Mouse (Mus musculus): Measurements from ENCODE around the gene Tenm3. TPM values are rescaled to one million over a fixed set of nuclear protein-coding genes. Genes with fewer than 3 reads are reported as not detected.

Gene Tenm3
- total RNA-seq, 4 experiments from 2014 or later = 10.5 to 12.2 (median 11.8) TPM

DNA sequence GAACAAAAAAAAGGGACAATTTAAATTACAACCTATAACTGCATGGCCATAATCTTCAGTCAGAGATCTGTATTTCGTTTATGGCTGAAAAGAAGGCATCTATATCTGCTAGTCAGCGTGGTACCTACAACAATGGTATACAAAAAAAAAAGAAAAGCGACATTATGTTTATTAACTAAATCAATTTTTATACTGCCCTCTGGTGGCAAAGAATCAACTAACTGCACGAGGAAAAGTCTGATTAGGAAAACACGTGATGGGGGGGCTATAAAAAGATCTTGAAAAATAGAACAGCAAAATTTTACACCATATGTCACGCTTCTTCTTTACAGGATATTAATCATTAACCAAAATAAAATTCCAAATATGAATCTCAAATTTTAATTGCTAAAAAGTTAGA lies 316.3 kb downstream of the Tenm3 start:
- no peak for DNase-seq (ENCODE audit: low spot score in 2 of 2)

DNA sequence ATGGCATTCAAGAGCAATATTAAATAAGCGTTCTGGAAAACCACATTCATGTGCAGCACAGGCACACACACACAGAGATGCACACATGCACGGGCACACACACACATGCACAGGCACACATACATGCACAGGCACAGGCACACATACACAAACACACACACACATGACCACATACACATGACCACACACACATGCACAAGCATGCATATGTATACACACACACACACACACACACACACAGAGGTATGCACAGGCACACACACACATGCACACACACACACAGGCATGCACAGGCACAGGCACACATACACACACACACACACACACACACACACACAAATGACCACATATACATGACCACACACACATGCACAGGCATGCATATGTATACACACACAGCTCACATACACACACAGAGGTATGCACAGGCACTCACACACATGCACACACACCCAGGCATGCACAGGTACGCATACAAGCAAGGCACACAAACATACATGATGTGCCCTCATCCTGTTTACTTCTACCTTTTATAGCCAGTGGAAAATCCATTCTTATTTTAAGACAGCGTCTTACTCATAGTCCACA lies 321.1 kb downstream of the Tenm3 start:
- no peak for DNase-seq (ENCODE audit: low spot score in 2 of 2)

DNA sequence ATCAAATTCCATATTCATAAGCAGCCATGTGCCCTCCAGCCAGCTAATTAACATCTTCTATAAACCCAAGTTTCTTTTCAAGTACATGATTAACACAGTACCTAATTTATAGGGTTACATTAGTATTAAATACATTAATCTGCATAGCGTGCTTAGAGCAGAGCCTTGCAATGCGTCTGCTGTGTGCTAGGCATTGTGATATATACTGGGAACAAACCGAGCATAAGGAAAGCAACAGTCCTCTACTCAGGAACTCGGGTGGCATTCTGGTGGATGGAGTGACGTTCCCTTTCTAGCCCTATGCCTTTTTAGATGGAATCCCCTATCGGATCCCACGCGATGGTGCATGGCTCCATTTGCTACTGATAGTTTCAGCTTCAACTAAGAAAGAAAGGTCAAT lies 321.7 kb downstream of the Tenm3 start:
- no peak for DNase-seq (ENCODE audit: low spot score in 2 of 2)

DNA sequence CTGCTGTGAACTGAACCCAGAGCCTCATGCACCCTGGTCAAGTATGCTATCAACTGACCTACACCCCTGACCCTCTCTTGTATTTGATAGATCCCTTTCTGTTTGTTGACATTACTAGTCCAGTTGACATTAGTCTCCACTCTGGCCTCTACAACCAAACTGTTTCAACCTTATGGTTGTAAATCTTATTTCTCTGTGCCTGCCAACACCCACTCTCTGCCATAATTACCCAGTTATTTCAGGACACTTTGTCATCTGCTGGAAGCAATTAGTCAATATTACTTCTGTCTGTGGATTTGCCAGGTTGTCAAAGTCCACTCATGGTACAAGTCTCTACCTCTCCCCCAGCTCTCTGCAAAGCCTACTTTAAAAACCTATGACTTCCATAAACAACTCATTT lies 326.3 kb downstream of the Tenm3 start:
- DNase-seq (ENCODE audit: low spot score in 2 of 2) = no peak

DNA sequence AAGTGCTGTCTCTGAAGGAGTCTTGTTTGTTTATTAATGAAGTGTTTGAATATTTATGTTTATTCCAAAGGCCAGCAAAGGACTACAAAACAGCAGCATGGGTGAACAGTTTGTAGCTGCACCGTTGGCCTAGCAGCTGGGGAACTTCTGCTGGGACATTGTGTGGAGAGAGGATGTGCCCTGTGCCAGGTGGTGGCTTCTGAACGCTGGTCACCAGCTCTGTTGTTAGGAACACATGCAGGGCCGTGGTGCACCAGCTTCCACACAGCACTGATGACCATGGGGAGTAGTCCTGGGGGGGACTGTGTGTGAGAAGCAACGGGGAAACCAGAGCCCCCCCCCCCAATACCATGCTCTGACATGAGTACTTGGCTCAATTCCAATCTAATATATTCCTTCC lies 329.5 kb downstream of the Tenm3 start:
- no peak for DNase-seq (ENCODE audit: low spot score in 2 of 2)

DNA sequence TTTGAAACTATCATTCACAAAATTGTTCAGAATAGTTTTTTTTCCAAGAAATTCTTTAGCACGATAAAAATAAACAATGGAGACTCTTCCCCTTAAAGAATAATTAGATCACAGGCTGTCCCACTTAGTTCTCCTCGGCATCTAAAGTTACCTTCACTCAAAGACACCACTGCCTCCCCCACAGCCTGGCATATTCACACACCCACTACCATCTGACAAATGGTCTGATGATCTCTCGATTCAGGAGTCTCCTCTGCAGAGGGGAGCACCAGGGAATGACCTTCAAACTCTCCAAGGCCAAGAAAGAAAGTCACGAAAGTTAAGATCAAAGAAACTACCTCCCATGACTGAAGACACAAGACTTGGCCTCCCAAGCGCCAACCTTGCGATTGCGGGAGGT lies 329.9 kb downstream of the Tenm3 start:
- DNase-seq (ENCODE audit: low spot score in 2 of 2) = no peak

DNA sequence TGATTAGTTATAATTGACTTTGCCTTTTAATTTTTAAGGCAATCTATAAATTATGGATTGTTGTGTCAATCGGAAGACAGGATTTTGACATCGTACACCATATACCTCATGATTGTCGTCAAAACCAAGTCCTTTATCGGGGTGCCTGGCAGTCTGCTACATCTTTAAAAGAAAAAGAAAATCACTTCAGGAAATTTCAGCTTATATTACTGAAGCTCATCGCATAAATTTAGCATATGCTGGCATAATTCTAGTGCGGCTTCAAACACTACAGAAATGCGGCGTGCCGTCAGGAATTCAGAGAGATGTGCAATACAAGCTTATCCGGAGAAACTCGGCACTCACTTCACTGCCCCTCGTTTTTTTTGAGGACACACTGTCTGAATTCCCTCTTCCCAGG lies 332.2 kb downstream of the Tenm3 start:
- DNase-seq (ENCODE audit: low spot score in 2 of 2) = no peak

DNA sequence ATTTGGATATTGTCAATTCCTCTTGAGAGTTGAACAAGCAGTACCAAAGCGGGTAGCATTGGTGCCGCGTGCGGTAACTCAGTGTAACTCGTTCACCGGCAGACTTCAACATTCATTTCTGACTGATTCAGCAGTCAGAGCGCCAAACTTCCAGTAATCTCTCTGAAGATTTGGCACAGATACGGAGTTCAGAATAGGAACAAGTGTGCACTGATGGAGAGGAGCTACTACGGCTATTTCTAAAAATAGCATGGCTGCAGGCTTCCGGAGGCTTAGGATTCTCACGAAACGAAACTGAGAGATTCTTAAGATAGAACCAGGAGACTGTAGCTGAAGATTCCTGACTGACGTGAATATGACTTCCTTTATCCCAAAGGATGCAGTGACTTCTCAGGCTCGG lies 332.6 kb downstream of the Tenm3 start:
- peak in 1 of 2 experiments; percentile 28 for DNase-seq (ENCODE audit: low spot score in 2 of 2)

DNA sequence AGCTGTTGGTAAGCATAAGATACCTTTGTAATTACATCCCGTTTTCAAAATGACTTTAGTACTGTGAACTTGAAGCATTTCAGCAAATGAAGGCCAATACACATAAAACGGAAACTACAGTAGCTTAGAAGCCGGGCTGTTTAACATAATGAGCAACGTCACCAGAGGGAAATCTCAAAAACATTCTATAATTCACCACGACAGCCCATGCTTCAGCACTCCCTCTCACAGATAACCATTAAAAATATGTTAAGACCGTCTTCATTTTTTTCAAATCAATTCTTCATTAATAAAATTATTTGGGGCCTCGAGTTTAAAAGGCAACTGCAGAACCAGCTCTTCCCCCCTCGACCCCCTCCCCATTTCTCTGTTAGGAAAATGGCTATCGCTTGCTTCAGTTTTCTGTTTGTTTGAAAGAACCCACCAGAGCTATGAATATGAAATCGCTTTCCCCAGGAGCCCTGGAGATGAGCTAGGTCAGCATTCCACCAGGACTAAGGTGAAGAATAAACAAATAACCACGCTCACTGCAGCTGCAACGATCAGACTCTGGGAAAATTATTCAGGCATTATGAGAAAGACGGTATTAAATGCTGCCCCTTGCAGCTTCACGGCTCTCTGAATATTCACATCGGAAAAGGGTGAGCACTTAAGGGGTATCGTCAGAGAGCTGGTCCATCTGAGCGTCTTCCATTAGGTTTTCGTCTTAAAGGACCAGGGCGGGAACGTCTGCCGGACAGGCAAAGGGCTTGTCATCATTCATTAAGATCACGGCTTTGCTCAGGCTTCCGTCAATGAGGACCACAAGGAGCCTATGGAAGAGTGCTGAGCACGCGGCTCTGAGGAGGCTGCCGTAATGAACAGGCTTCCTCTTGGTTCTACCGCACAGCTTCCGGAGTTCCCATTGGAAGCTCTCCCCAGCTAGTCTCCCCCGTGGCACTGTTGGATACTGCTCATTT lies 334.8 kb downstream of the Tenm3 start:
- DNase-seq (ENCODE audit: low spot score in 2 of 2) = no peak

DNA sequence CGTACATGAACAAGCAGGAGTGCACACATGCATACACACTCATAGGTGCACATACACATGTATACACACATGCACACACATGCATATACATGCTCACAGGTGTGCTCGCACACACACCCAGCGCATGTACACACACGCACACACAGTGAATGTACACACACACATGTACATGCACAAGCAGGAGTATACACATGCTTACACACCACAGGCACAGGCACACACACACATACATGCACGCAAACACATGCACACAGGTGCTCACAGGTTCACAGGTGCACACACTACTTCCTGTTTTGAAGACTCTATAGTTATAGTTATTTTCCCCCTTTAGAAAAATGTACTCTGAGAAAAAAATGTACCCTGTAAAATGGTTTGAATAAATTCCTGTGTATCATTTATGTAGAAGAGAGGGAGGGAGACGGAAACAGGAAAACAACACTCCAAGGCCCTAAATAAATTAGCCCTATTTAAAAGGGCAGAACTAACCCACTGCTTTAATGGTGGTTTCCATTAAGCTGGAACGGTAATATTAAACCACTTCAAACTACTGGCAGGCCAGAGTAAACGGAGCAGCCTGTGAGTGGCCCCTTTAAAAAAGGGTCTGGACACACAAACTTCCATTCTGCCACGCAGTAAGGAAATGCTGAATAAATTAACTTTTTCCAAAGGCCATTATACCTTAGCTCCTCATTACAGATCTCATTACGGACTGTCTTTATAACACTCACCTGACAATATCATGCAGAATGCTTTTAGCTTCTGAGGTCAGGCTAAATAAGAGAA lies 335.8 kb downstream of the Tenm3 start:
- no peak for DNase-seq (ENCODE audit: low spot score in 2 of 2)

DNA sequence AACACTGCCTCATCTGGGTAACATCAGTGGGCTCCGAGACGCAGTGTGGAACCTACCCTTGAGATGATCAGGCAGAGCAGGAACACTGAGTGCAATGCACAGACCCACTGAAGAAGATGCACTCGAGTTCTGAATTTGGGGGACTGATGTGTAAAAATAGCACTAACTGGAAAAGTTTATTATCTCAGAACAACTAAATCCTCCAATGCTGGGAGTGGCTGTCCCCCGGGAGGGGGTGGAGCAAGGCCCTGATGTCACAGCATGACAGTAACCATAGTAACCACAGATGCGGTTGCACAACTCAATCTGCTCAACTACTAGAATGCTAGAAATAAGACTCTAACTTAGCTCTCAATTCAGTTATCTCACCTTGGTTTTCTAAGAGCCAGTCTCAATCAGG lies 351.3 kb downstream of the Tenm3 start:
- DNase-seq (ENCODE audit: low spot score in 2 of 2) = peak; percentile 59 to 71

DNA sequence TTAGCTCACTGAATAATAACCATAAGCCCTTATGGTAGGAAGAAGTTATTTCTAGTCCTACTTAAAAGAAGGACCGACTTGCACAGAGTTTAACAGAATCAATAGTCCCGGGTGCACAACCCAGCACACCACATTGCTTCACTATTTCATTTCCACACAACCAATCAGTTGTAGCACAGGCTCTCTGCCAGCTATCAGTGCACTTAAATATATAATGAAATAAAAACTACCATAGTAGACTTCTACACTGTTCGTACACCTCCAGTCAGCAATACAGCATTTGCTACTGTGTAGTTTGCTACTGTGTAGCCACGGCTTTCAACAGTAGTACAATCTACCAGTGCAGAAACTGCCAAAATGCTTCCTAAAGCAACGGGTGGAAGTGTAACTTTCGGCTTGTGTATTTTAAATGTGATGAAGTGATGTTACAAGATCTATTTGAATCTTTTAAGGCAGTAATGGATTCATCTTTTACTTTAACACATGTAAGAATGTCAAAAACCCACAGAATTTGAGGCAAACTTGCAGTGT lies 353.1 kb downstream of the Tenm3 start:
- no peak for DNase-seq (ENCODE audit: low spot score in 2 of 2)

DNA sequence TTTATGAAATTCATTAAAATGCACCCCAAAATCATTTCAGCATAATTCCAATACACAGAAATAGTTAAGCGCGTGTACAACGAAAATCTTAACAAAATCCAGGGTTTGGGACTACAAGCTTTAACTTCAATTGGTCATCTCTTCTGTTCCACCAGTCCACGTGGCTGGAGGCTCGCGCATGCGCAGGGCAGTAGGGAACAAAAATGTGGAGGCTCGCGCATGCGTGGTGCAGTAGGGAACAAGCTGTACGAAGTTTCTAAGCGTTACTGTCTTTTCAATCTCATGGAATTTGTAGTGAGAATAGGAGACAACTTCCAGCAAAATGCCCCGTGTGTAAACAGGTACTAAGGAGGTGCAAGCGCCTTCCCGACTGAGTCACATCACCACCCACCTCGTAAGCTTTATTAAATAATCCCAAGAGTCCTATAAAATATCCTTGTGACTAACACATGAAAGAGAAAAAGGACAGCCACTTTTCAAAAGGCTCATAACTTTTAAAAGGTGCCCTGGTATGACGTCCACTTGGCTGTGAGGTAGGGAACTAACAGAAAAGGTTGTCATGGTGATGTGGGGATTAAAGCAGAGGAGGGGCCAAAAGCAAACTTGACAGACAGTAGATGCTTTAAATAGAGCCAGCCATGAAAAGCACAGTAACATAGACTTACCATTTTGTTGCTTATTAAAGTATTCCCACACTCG lies 353.7 kb downstream of the Tenm3 start:
- DNase-seq (ENCODE audit: low spot score in 2 of 2) = no peak

DNA sequence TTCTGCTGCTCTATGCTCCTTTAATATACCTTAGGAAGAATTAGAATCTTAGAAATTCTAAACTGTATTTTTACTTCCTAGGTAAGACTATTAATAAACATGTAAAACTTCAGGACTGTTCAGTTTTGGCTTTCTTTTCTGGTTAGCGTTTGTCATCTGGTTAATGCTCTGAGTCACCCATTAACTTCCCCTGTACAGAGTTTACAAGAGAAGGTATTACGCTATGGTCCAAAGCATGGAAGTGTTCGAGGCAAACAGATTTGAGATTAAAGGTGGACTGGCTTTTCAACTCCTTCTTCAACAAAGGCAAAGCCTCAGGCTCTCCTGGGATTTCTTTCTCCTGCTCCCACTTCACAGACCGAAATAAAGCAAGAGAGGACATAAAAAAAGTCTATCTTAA lies 354.3 kb downstream of the Tenm3 start:
- DNase-seq (ENCODE audit: low spot score in 2 of 2) = no peak

DNA sequence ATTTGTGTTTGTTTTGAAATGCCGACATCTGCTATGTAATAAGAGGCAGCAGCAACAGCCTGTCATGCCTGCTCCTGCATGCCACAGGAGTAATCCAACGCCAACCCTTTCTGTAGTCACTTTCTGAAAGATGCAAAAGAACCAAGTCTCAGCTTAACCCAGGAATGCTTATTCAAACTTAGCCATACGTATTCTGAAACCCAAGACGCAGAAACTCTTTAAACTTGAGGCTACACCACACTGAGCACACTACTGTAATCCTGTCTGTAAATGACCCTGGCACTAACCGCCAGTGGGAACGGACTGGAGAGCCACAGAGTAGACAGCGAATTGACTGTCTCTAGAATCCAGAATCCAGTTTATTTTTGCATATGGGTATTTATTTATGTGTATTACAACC lies 354.9 kb downstream of the Tenm3 start:
- DNase-seq (ENCODE audit: low spot score in 2 of 2) = no peak

DNA sequence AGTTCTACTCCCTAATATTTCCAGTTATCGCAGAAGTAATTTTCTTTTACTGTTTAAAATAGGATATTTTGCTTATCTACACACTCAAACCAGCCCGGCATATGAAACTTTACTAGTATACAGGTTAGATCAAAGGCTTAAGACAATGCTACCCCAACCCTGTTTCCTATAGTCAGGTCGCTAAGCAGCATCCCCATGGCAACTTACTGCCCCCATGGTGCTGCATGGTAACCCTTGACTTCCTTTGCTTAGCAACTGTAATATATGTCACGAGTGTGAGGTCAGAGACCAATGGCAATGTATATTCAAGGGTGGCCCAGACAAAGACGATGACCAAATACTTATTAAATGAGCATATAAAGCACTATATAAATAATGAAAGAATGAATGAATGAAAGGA lies 359.6 kb downstream of the Tenm3 start:
- DNase-seq (ENCODE audit: low spot score in 2 of 2) = no peak

DNA sequence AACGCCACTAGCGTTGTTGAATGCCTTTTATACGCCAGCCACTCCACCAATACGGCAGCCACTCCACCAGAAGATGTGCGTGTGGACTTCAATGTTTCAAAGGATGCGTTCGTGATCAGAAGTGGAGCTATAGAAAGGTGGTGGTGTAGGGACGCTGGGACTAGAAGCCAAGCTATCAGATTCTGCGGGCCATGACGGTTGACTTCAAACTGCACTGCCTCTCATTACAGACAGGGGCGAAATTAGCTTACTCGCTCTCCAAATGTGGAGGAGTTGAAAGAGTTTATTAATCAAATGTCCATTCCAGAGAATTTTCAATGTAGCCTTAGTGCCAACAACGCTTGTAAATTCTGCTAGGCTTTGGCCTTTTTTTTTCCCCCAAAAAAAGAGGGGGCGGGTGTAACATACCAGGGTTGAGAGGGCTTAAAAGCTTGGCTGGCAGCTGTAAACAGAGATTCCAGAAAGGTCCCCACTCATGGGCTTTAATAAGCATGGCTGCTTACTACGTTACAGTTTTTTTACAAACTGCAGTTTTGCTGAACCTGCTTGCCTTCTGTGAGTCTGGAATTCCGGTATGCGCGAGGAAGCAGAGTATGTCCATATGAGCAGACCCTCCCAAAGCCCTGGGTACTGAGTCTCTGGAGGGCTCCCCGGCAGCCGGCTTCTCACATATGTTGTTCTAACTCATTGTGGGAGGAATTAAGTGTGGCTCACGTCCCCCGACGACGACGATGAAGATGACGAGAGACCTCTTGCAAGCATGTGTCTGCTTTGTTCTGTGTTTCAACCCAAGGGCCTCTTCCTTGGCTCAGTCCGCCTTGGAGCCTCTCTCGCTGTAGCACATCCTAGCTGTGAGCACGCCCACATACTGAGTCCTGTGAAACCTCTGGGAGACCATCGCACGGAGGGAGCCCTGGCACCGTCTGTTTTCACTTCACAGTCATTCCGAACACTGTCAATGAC lies 361.8 kb downstream of the Tenm3 start:
- peak in 1 of 2 experiments; percentile 23 for DNase-seq (ENCODE audit: low spot score in 2 of 2)

DNA sequence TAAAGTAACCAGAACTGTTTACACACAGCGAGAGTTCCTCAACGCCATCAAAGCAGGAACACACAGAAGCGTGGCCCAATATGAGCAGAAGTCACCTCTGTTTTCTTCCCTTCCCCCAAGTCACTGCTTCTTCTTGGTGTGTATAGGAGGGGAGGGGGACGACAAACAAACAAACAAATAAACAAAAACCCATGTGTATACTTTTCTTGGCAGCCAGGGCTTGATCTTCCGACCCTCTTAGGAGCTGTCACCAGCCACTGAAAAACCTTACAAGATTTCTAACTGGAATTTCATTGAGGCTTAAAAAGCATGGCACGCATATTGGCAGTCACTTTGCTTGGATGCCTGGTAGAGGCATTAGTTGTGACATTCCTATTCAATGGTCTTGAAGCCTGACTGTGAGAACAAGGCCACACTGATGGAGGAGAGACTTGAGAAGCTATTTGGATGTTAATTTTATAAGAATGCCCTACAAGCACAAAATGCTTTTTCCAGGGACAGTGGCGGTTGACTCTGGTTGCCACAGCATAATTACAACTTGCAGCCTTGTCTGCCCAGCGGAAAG lies 366.3 kb downstream of the Tenm3 start:
- no peak for DNase-seq (ENCODE audit: low spot score in 2 of 2)

DNA sequence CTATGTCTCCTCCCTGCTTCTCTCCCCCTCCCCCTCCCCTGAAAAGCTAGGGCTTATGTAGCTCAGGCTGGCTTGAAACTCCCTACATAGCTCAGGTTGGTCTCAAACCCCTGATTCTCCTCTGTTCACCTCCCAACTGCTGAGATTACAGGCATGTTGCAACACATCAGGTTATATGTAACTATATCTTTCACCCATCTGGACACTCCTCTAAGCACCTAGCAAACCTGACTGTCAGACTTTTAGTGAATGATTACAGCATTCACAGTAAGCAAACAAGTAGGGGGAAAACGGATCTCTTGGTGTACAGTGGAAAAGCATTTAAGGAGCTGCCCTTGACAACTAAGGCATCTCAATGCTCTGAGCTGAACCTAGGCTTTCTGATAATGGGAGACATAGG lies 366.9 kb downstream of the Tenm3 start:
- no peak for DNase-seq (ENCODE audit: low spot score in 2 of 2)

DNA sequence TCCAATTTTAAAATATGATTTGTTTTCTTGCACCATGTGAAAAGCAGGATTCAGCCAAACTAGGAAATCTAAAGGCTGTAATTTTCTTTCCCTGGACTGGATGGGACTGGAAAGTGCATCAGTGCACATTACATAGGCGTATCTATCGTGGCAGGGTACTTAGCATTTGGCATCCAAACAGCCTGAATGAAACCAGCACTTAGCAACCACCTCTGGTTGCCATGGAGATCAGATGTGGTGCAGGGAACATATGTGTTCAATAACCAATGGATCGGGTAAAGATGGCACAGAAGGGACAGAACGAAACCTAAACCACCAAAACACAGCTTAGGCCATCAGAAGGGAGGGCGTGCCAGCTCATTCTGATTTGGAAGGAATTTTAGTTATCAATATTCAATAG lies 376.1 kb downstream of the Tenm3 start:
- no peak for DNase-seq (ENCODE audit: low spot score in 2 of 2)

Measured in gastrocnemius, adult 8-10 months (tissue).